Mouse (Mus musculus) MEL (cell line): ENCODE data around the gene Drd3. TPM values are rescaled to one million over a fixed set of nuclear protein-coding genes. Genes with fewer than 3 reads are reported as not detected.

Source experiments
- DNase-seq: peaks from one replicate; pipeline ENCODE4 v3.0.0; 2011; ENCODE audit warnings: low read depth, low spot score
- H3K27ac ChIP-seq: 2 replicates; pipeline ENCODE4 v1.5.1; 2012; ENCODE audit warnings: low read depth, mild to moderate bottlenecking, control low read depth, low read length, moderate library complexity; ENCODE audit not compliant: control insufficient read depth
- H3K27me3 ChIP-seq, 2 experiments: fragments of 150-350 bp in 1 of 2; sonication (generic) in 1 of 2; 2 replicates each; pipeline ENCODE4 v1.6.1; 2012; ENCODE audit warnings: low read length in 2 of 2, mild to moderate bottlenecking in 2 of 2, improper control_type of control experiment in 1 of 2, moderate library complexity in 1 of 2; ENCODE audit not compliant: insufficient read depth in 2 of 2, control insufficient read depth in 1 of 2
- H3K36me3 ChIP-seq, 2 experiments: 2 replicates each; pipeline ENCODE4 v1.6.1; 2012 to 2014; ENCODE audit warnings: low read length in 2 of 2, improper control_type of control experiment in 1 of 2, inconsistent platforms in 1 of 2, mild to moderate bottlenecking in 1 of 2; ENCODE audit not compliant: insufficient read depth in 2 of 2, control insufficient read depth in 1 of 2
- H3K4me1 ChIP-seq, 2 experiments: fragments of 150-350 bp in 1 of 2; sonication (generic) in 1 of 2; 2 replicates each; pipeline ENCODE4 v1.6.1; 2012; ENCODE audit warnings: low read length in 2 of 2, improper control_type of control experiment in 1 of 2, mild to moderate bottlenecking in 1 of 2; ENCODE audit not compliant: insufficient read depth in 2 of 2, control insufficient read depth in 1 of 2
- H3K4me3 ChIP-seq, 2 experiments: fragments of 150-350 bp in 1 of 2; sonication (generic) in 1 of 2; 2 replicates each; pipeline ENCODE4 v1.5.1; 2012; ENCODE audit warnings: low read depth in 2 of 2, low read length in 2 of 2, mild to moderate bottlenecking in 2 of 2, moderate library complexity in 2 of 2, control low read depth in 1 of 2, improper control_type of control experiment in 1 of 2; ENCODE audit not compliant: control insufficient read depth in 1 of 2, insufficient read depth in 1 of 2
- H3K79me2 ChIP-seq: 2 replicates; pipeline ENCODE4 v1.6.1; 2012; ENCODE audit warnings: mild to moderate bottlenecking, low read length, moderate library complexity; ENCODE audit not compliant: control insufficient read depth, poor library complexity, insufficient read depth
- H3K9ac ChIP-seq: 2 replicates; pipeline ENCODE4 v1.6.1; 2012; ENCODE audit warnings: low read depth, mild to moderate bottlenecking, control low read depth, low read length, moderate library complexity; ENCODE audit not compliant: control insufficient read depth, poor library complexity, severe bottlenecking
- H3K9me3 ChIP-seq: fragments of 150-350 bp; sonication (generic); replicated peaks from 2 replicates; pipeline ENCODE4 v1.6.1; 2012; ENCODE audit warnings: mild to moderate bottlenecking, low read length, improper control_type of control experiment, moderate library complexity; ENCODE audit not compliant: insufficient read depth
- CHD1 ChIP-seq: IDR thresholded peaks from 2 replicates; pipeline ENCODE4 v1.6.1; 2012; ENCODE audit warnings: low read depth, mild to moderate bottlenecking, inconsistent platforms, low read length, improper control_type of control experiment
- CHD2 ChIP-seq: IDR thresholded peaks from 2 replicates; pipeline ENCODE4 v1.6.1; 2011; ENCODE audit warnings: low read length, improper control_type of control experiment
- E2F4 ChIP-seq: IDR thresholded peaks from 2 replicates; pipeline ENCODE4 v1.6.1; 2011; ENCODE audit warnings: low read depth, low read length, improper control_type of control experiment, borderline replicate concordance
- GABPA ChIP-seq: IDR thresholded peaks from 2 replicates; pipeline ENCODE4 v1.6.1; 2012; ENCODE audit warnings: low read depth, mild to moderate bottlenecking, inconsistent platforms, low read length, improper control_type of control experiment, moderate library complexity
- HCFC1 ChIP-seq: IDR thresholded peaks from 2 replicates; pipeline ENCODE4 v1.6.1; 2012; ENCODE audit warnings: low read depth, mild to moderate bottlenecking, inconsistent platforms, low read length, improper control_type of control experiment, moderate library complexity
- JUND ChIP-seq: IDR thresholded peaks from 2 replicates; pipeline ENCODE4 v1.6.1; 2011; ENCODE audit warnings: low read depth, mild to moderate bottlenecking, improper control_type of control experiment, low read length
- KAT2A ChIP-seq: conservative IDR thresholded peaks from 2 replicates; pipeline ENCODE4 v1.6.1; 2012; ENCODE audit warnings: low read depth, low read length, improper control_type of control experiment, inconsistent platforms
- MAZ ChIP-seq: IDR thresholded peaks from 2 replicates; pipeline ENCODE4 v1.6.1; 2012; ENCODE audit warnings: low read depth, mild to moderate bottlenecking, inconsistent platforms, low read length, improper control_type of control experiment
- MYC ChIP-seq: IDR thresholded peaks from 2 replicates; pipeline ENCODE4 v1.6.1; 2011; ENCODE audit warnings: low read depth, mild to moderate bottlenecking, low read length, improper control_type of control experiment, moderate library complexity
- NRF1 ChIP-seq: IDR thresholded peaks from 2 replicates; pipeline ENCODE4 v1.6.1; 2014; ENCODE audit warnings: low read depth, mild to moderate bottlenecking, inconsistent platforms, low read length, improper control_type of control experiment, moderate library complexity; ENCODE audit not compliant: poor library complexity, insufficient read depth, severe bottlenecking
- POLR2AphosphoS2 ChIP-seq: IDR thresholded peaks from 2 replicates; pipeline ENCODE4 v1.6.1; 2011; ENCODE audit warnings: low read length, improper control_type of control experiment
- POLR2AphosphoS5 ChIP-seq: IDR thresholded peaks from 2 replicates; pipeline ENCODE4 v1.6.1; 2012; ENCODE audit warnings: low read depth, borderline replicate concordance, mild to moderate bottlenecking, inconsistent platforms, low read length, moderate library complexity, mixed read lengths
- SIN3A ChIP-seq: IDR thresholded peaks from 2 replicates; pipeline ENCODE4 v1.6.1; 2012; ENCODE audit warnings: low read length, improper control_type of control experiment, inconsistent platforms
- TAL1 ChIP-seq: IDR thresholded peaks from 2 replicates; pipeline ENCODE4 v1.6.1; 2012; ENCODE audit warnings: mild to moderate bottlenecking, inconsistent platforms, low read length, moderate library complexity, mixed read lengths
- TBP ChIP-seq: IDR thresholded peaks from 2 replicates; pipeline ENCODE4 v1.8.0; 2011; ENCODE audit warnings: low read depth, low read length, improper control_type of control experiment
- TCF12 ChIP-seq: IDR thresholded peaks from 2 replicates; pipeline ENCODE4 v1.6.1; 2014; ENCODE audit warnings: low read depth, mild to moderate bottlenecking, inconsistent platforms, low read length, improper control_type of control experiment, moderate library complexity
- UBTF ChIP-seq: IDR thresholded peaks from 2 replicates; pipeline ENCODE4 v1.6.1; 2012; ENCODE audit warnings: low read depth, mild to moderate bottlenecking, inconsistent platforms, low read length, improper control_type of control experiment, moderate library complexity, borderline replicate concordance; ENCODE audit not compliant: insufficient read depth
- USF1 ChIP-seq: IDR thresholded peaks from 2 replicates; pipeline ENCODE4 v1.6.1; 2014; ENCODE audit warnings: low read depth, mild to moderate bottlenecking, inconsistent platforms, low read length, improper control_type of control experiment, moderate library complexity
- ZC3H11A ChIP-seq: IDR thresholded peaks from 2 replicates; pipeline ENCODE4 v1.6.1; 2012; ENCODE audit warnings: low read depth, mild to moderate bottlenecking, inconsistent platforms, low read length, improper control_type of control experiment
- ZNF384 ChIP-seq: IDR thresholded peaks from 2 replicates; pipeline ENCODE4 v1.6.1; 2012; ENCODE audit warnings: low read depth, mild to moderate bottlenecking, inconsistent platforms, low read length, improper control_type of control experiment
- polyA plus RNA-seq, 2 experiments: library from polyadenylated mRNA; stranded (reverse) in 1 of 2; unstranded in 1 of 2; fragments of >175 nt in 1 of 2; fragments of >200 nt in 1 of 2; gene quantifications; 2 replicates each; pipeline versions ENCODE4 v1.2.1 to v1.2.4; 2012; ENCODE audit warnings: low replicate concordance in 2 of 2, low read depth in 1 of 2; ENCODE audit not compliant: insufficient read length in 2 of 2, insufficient read depth in 1 of 2, missing spikeins in 1 of 2
- total RNA-seq: library from RNA; depleted of rRNA; stranded (reverse); fragments of 300-350 nt; gene quantifications from 2 replicates; pipeline ENCODE4 v1.2.3, GENCODE M21; 2012; rRNA removed

Drd3 gene
- total and polyA plus RNA-seq, 3 experiments: not detected

- no peak overlapping the region for H3K27ac ChIP-seq
- no peak for DNase-seq
- TF ChIP-seq MAZ (no peak), KAT2A (no peak), TAL1 (no peak), MYC (no peak), E2F4 (no peak), USF1 (no peak), GABPA (no peak), POLR2AphosphoS5 (no peak), UBTF (no peak), ZC3H11A (no peak), JUND (no peak), TBP (no peak), CHD2 (no peak), HCFC1 (no peak), NRF1 (no peak), SIN3A (no peak), CHD1 (no peak), TCF12 (no peak), ZNF384 (no peak), POLR2AphosphoS2 (no peak)
- TF ChIP-seq, all 39 proteins: peak for 0
- no peak overlapping the region for H3K9ac ChIP-seq
- H3K79me2 ChIP-seq: no peaks in the 10 kb centered on the region
- H3K4me1 ChIP-seq: 0 out of 4 replicates have a peak, but pooled peaks cover 0 to 1% of the 10 kb centered on the region in 2 experiments
- H3K4me3 ChIP-seq: no peak overlapping the region
- no peaks in the 10 kb centered on the region for H3K27me3 ChIP-seq
- no peaks in the 10 kb centered on the region for H3K9me3 ChIP-seq
- peaks cover 0 to 7% of the 10 kb centered on the region in 2 experiments for H3K36me3 ChIP-seq
These were observed 117.6 kb downstream of the Drd3 start for GRCm38 (mm10) chr16:43871419-43871818.

Other genes with a start within 250 kb of the Drd3 start
- gene Tigit, start 89.9 kb upstream of the Drd3 start, total RNA-seq: 0.39 and 0.85 TPM in 2 replicates
- 1 to 10 TPM in 1 of 2 experiments, not detected in 1; 7.5 TPM for gene Tigit, start 89.9 kb upstream of the Drd3 start, polyA plus RNA-seq
- 5.1 and 7.2 TPM in 2 replicates for gene Ccdc191, start 135.8 kb downstream of the Drd3 start, total RNA-seq
- gene Ccdc191, start 135.8 kb downstream of the Drd3 start, polyA plus RNA-seq: 1 to 10 TPM in 1 of 2 experiments, not detected in 1; 7.0 TPM
- gene Qtrt2, start 172.8 kb downstream of the Drd3 start, total RNA-seq: 29.4 and 47.9 TPM in 2 replicates
- gene Qtrt2, start 172.8 kb downstream of the Drd3 start, polyA plus RNA-seq: 10 to 100 TPM; 37.6 to 68.4 TPM
- gene Zdhhc23, start 225.8 kb downstream of the Drd3 start, total RNA-seq: 3.8 and 4.0 TPM in 2 replicates
- gene Zdhhc23, start 225.8 kb downstream of the Drd3 start, polyA plus RNA-seq: 10 to 100 TPM in 1 of 2 experiments, 1 to 10 TPM in 1; 7.8 to 53.3 TPM